8 mouse cellular contexts compared by ENCODE assay signal in the genomic region with DNA sequence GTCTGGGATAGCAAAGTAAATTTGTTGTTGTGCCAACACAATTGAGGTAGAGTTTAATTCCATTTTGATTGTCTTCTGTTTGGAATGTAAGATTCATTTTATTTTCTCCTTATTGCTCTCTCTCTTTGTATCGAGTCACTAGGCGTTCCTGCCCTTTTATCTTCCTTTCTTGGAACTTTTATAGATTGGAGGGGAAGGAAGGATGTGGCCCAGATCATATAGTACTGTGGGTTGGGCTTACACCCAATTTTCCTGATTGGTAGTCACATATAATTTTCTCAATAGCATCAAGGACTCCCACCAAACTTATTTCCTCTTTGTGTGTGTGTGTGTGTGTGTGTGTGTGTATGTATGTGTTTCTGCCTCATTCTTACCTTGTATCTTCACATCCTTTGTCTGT. TPM values are rescaled to one million over a fixed set of nuclear protein-coding genes. Genes with fewer than 3 reads are reported as not detected.
A peak's percentile ranks its signal among the peaks of the same experiment; 100 is the strongest.
DNase-seq lines count a peak whose midpoint lies in the region; ATAC-seq lines count a peak whose summit lies in the region.

No protein-coding gene starts in this region.

- H3K36me3 ChIP-seq in heart, embryonic 16.5 days (ENCODE audit: control insufficient read depth, insufficient read depth) = peaks cover 5% of the 10 kb centered on the region; the same call in 1 of the 2 replicates
- H3K36me3 ChIP-seq in hindbrain, embryonic 10.5 days = peaks cover 45% of the 10 kb centered on the region
- peaks cover 8% of the 10 kb centered on the region; the same call in 1 of the 2 replicates for H3K36me3 ChIP-seq in midbrain, embryonic 11.5 days (ENCODE audit: control insufficient read depth, insufficient read depth, low read length)

- H3K4me3 ChIP-seq in heart, embryonic 16.5 days (ENCODE audit: low read length) = peak overlapping the region; percentile 68
- H3K4me3 ChIP-seq in hindbrain, embryonic 10.5 days = peak overlapping the region; percentile 95
- peak overlapping the region; percentile 81 for H3K4me3 ChIP-seq in midbrain, embryonic 11.5 days (ENCODE audit: low read depth, low read length)

- H3K4me1 ChIP-seq in heart, embryonic 16.5 days (ENCODE audit: control insufficient read depth, insufficient read depth, low read length) = peaks cover 15% of the 10 kb centered on the region
- peaks cover 33% of the 10 kb centered on the region for H3K4me1 ChIP-seq in hindbrain, embryonic 10.5 days (replicated peaks)
- H3K4me1 ChIP-seq in midbrain, embryonic 11.5 days (ENCODE audit: control insufficient read depth, insufficient read depth, low read length) = peaks cover 14% of the 10 kb centered on the region

- no peak for ATAC-seq in heart, embryonic 16.5 days (replicated peaks; ENCODE audit: extremely low read depth, insufficient read depth, low FRiP score)
- ATAC-seq in midbrain, embryonic 11.5 days (ENCODE audit: low FRiP score) = no peak

- peak overlapping the region; percentile 78 for H3K27ac ChIP-seq in heart, embryonic 16.5 days (ENCODE audit: low read length)
- peak overlapping the region; percentile 95 for H3K27ac ChIP-seq in hindbrain, embryonic 10.5 days
- H3K27ac ChIP-seq in midbrain, embryonic 11.5 days (ENCODE audit: low read depth, low read length) = no peak overlapping the region; the same call in 1 of the 2 replicates

- no peaks in the 10 kb centered on the region for H3K27me3 ChIP-seq in heart, embryonic 16.5 days (ENCODE audit: control insufficient read depth, insufficient read depth, low read length)
- H3K27me3 ChIP-seq in hindbrain, embryonic 10.5 days (ENCODE audit: insufficient read depth, poor library complexity, severe bottlenecking) = no peaks in the 10 kb centered on the region
- H3K27me3 ChIP-seq in midbrain, embryonic 11.5 days (ENCODE audit: control insufficient read depth, insufficient read depth, low read length) = no peaks in the 10 kb centered on the region

- H3K9ac ChIP-seq in heart, embryonic 16.5 days (ENCODE audit: low read length) = peak overlapping the region; percentile 80
- peak overlapping the region; percentile 77 for H3K9ac ChIP-seq in midbrain, embryonic 11.5 days (ENCODE audit: low read length)

- H3K4me2 ChIP-seq in heart, embryonic 16.5 days (ENCODE audit: low read depth, low read length) = peak overlapping the region; percentile 64
- H3K4me2 ChIP-seq in midbrain, embryonic 11.5 days = peak overlapping the region; percentile 60

- no peak for DNase-seq in heart, postnatal 36 days
- peak; percentile 41 for DNase-seq in MEL-GATA-1-ER (ENCODE audit: extremely low read depth, low read depth)
- DNase-seq in hindbrain, embryonic 10.5 days (ENCODE audit: low spot score) = no peak
- peak; percentile 81 for DNase-seq in midbrain, embryonic 11.5 days (ENCODE audit: low spot score, missing footprints)
- no peak for DNase-seq in urinary bladder, postnatal 10 days (ENCODE audit: low spot score)
- no peak for DNase-seq in left cerebral cortex, adult 9 months (ENCODE audit: low spot score in 2 of 2)
- DNase-seq in right cerebral cortex, adult 2 months (ENCODE audit: low spot score in 2 of 2) = no peak

- intact Hi-C loops in heart, postnatal 36 days (cut with DNase I) = loop anchor here (10.0 kb wide), 1 partner anchor 166 kb away; a partner anchor contains a TSS

- WGBS in heart, embryonic 16.5 days = 3% methylated on average over 2 of the region's 2 CpGs
- 15% methylated on average over 2 of the region's 2 CpGs for WGBS in hindbrain, embryonic 10.5 days
- 16% methylated on average over 2 of the region's 2 CpGs for WGBS in midbrain, embryonic 11.5 days

- H3K9me3 ChIP-seq in heart, embryonic 16.5 days (replicated peaks; ENCODE audit: control insufficient read depth, low read length) = no peaks in the 10 kb centered on the region
- H3K9me3 ChIP-seq in hindbrain, embryonic 10.5 days = no peaks in the 10 kb centered on the region
- H3K9me3 ChIP-seq in midbrain, embryonic 11.5 days (ENCODE audit: control insufficient read depth, low read length) = no peaks in the 10 kb centered on the region

RNA-seq across cellular contexts. Expression of a gene that starts 0.7 kb away (rescaled TPM):
- polyA plus RNA-seq in heart, embryonic 16.5 days (2015; fragmentation: Nextera tagmentation; extraction: Ambion mirVana) = 45.4 and 55.1 TPM in 2 replicates
- 1 to 10 TPM in 1 of 2 experiments, under 1 TPM in 1; 0.89 to 1.6 TPM for total RNA-seq in heart, postnatal 36 days (2021)
- 106 and 137 TPM in 2 replicates for polyA plus RNA-seq in hindbrain, embryonic 10.5 days (2016; fragmentation: Nextera tagmentation; extraction: Ambion mirVana)
- polyA plus RNA-seq in midbrain, embryonic 11.5 days (2014; fragmentation: Nextera tagmentation; extraction: Ambion mirVana) = 166 and 187 TPM in 2 replicates

RNA-seq across cellular contexts. Expression of a gene that starts 16.9 kb away (rescaled TPM):
- 70.5 and 74.3 TPM in 2 replicates for polyA plus RNA-seq in heart, embryonic 16.5 days (2015; fragmentation: Nextera tagmentation; extraction: Ambion mirVana)
- total RNA-seq in heart, postnatal 36 days (2021) = 10 to 100 TPM; 52.5 to 73.5 TPM
- polyA plus RNA-seq in hindbrain, embryonic 10.5 days (2016; fragmentation: Nextera tagmentation; extraction: Ambion mirVana) = 110 and 128 TPM in 2 replicates
- 120 and 125 TPM in 2 replicates for polyA plus RNA-seq in midbrain, embryonic 11.5 days (2014; fragmentation: Nextera tagmentation; extraction: Ambion mirVana)

Comparison
In these comparisons a context has a peak if more than half of its experiments do, and no peak if none do; other contexts are left out.
1. DNase-seq: peak in MEL-GATA-1-ER (single experiment) and midbrain, embryonic 11.5 days (single experiment); none in heart, postnatal 36 days (0 of 2), hindbrain, embryonic 10.5 days (single experiment), urinary bladder, postnatal 10 days (single experiment), left cerebral cortex, adult 9 months (0 of 2) and right cerebral cortex, adult 2 months (0 of 2).
2. Peak in every context shown above with its lines, with median percentiles within 50 percentile points of each other: H3K4me3 ChIP-seq.